Mouse (Mus musculus): ENCODE results near the gene Actbl2.

The Actbl2 gene

GRCm38 (mm10) chr13:111254713-111255112, at the start of gene Actbl2:
Gene Actbl2 (plus strand): TSS chr13:111255013.
- no peak for DNase-seq (ENCODE audit: low read depth)

- DNase-seq (ENCODE audit: low read depth): no peak
Observed at GRCm38 (mm10) chr13:111210649-111211378, 44.0 kb upstream of the Actbl2 start.

DNA sequence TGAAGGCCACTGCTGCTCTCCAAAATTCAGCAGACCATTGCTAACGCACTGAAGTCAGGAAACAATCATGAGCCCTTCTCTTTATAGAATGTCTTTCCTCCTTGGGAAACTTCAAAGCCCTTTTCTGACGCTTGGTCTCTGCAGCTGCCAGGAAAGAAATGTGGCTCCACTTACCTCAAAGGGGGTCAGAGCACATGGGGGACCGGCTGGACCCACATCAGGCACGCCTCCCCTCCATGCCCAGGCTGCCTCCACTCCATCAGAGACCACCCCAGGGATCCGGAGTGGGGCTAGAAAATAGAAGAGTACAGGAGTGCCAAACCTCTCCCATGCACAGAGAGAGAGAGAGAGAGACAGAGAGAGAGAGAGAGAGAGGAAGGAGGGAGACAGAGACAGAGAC, 26.0 kb upstream of the Actbl2 start:
- no peak for DNase-seq (ENCODE audit: low read depth)

GRCm38 (mm10) chr13:111229541-111229940, 25.3 kb upstream of the Actbl2 start:
- DNase-seq (ENCODE audit: low read depth): no peak

DNA sequence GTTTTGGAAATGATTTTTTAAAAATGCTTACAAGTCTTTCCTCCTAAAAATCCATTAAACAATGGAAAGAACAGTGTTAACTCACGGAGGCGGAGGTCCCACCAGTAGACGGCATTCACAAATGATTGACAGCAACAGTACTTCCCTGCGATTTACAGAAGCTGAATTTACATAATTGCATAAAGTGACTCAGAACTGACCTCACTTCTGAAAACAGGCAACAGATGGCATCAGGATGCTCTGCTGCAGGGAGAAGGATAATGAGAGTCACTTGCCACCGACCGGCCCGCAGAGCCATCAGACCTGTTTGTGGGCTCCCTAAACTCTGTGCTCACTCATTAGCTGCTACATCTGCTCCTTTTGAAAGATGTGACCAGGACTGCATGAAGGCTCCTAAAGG, 22.4 kb upstream of the Actbl2 start:
- DNase-seq (ENCODE audit: low read depth): no peak

DNA sequence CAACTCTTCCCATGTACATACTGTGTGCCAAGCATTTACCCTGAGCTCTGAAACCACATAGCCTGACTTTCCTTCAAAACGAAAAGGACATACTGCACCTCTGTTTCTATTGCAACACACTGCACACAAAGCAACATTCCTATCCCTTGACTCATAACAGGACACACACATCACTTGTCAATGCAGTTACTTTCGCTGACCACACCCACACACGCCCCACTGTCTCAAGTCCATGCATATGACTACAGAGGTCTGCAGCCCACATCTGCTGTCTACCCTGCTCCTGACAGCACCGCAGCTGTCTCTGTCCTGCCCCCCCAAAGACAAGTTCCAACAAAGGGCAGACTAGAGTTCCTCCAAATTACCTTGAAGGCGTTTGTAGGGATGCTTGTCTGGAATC, 21.5 kb upstream of the Actbl2 start:
- DNase-seq (ENCODE audit: low read depth): peak; percentile 15

DNA sequence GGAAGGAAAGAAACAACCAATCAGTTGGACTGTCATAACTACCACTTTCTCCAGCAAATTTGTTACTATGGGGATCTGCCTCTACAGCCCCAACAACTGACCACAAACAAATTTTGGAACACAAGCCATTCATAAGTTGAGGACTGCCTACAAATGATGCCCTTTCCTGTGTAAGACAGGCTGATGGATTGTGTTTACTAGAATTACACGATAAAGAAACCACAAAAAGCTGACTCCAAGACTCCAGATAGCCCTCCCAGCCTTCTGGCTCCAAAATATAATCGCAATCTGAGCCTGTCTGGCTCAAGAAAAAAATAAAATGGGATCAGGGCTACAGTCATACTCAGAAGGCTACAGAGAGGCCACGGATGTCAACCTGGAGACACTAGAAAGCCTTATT, 20.2 kb upstream of the Actbl2 start:
- peak; percentile 19 for DNase-seq (ENCODE audit: low read depth)

DNA sequence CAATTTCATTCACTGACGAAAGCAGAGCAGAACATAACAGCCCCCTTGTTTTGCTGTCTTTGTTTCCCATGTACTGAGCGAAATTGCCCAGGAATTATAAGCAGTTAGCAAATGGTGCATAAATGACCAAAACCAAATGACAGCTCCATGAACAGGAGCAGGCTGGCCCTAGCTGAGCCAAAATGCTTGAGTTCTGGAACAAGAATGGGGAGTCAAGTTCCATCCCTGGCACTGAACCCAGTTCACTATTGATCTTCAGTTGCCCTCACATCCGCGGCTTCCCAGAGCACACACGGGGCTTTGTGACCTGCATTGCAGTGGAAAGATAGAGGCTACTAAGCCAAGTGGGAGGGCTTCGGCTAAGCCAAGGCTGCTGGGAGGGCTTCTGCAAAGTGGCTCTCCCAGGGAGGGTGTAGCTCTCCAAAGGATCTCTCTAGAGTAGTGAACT, 19.1 kb upstream of the Actbl2 start:
- DNase-seq (ENCODE audit: low read depth): no peak

DNA sequence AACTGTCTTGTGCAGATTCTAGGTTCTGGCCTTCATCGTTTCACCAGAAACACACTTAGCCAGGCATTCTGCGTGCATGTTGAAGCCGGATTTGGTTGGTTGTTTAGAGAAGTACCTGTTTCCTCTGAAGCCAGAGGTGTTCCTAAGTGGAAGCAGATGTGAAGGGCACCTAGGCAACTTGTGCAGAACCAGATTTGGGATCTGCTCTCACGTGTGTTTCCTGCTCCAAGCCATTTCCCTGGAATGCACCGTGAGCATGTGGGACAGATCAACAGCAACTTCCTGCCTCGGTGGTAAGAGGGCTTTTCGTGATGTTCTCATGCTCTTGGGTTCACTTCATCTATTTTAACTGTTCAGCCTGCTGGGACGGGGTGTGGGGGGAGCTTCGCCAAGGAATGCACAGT, 18.4 kb upstream of the Actbl2 start:
- DNase-seq (ENCODE audit: low read depth): no peak

DNA sequence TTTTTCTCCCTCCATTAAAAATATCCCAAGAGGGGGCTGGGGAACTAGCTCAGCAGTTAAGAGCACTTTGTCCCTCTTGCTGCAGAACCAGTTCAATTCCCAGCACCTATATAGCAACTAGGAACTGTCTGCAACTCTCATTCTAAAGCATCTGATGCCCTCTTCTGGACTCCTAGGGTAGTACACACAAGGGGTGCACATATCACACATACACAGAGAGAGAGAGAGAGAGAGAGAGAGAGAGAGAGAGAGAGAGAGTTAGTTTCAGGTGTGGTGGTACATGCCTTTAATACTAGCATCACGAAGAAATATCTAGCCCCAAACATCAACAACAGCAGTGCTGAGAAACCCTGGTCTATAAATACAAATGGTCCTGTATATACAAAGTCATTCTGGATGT, 17.5 kb upstream of the Actbl2 start:
- peak; percentile 18 for DNase-seq (ENCODE audit: low read depth)

DNA sequence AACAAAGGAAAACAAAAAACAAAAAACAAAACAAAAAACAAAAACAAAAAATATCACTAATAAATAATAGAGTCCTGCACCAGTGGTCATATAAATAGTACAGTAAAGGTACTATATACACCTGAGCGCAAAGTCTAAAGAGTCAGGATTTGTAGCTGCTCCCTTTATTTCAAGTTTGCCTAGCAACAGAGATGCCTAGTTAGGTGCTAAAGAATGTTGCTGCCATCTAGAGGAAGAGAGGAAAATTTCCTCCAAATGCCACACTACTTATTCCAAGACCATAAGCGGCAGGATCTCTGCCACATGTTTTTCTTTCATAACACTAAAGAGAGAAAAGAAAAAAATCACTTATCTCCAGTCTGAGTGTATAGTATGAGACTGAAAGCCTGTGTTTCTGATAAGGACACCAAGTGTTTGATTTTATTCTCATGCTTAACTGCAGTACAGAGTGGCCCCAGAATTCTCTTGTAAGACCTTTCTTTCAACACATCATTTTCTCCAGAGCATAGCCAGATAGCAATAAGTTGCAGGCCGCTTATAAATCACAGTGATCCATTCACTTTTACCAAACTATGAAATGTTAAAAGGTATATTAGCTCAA, 16.8 kb upstream of the Actbl2 start:
- peak; percentile 69 for DNase-seq (ENCODE audit: low read depth)

DNA sequence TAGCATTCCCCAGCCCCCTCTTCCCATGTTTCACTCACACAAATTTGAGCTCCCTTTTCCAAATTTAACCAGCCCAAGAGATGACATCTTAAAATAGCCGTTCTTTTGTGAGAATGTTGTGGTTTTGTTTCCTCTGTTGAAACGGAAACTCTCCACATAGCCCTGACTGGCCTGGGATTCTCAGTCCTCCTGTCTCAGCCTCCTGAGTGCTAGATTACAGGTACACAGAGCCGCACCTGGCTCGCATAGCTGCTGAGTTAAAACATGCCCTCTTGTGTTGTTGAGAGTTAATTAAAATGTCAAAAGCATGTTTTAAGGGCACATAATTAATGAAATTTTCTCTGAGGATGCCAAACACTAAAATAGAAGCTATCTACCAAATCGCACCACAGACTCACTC, 3.7 kb upstream of the Actbl2 start:
- DNase-seq (ENCODE audit: low read depth): no peak

DNA sequence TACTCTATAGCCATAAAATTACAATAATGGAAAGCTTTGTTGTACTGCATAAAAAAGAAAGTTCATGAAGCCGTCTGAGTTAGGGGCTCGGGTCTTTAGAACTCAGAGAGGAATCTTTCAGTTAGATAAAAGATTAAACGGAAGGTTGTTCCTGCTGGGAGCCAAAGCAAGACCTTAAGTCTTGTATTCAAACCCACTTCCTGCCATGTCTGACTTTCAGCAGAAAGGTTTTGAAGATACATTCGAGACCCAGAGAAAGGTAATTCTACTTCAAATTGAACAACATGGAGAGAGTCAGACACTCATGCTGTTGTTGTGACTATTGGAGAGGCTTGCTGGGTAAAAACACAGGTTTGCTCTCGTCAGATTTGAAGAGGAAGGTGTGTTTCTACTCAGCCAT, 3.0 kb upstream of the Actbl2 start:
- no peak for DNase-seq (ENCODE audit: low read depth)

- DNase-seq (ENCODE audit: low read depth): peak; percentile 46
Observed at GRCm38 (mm10) chr13:111258016-111258415, 3.2 kb downstream of the Actbl2 start.

DNA sequence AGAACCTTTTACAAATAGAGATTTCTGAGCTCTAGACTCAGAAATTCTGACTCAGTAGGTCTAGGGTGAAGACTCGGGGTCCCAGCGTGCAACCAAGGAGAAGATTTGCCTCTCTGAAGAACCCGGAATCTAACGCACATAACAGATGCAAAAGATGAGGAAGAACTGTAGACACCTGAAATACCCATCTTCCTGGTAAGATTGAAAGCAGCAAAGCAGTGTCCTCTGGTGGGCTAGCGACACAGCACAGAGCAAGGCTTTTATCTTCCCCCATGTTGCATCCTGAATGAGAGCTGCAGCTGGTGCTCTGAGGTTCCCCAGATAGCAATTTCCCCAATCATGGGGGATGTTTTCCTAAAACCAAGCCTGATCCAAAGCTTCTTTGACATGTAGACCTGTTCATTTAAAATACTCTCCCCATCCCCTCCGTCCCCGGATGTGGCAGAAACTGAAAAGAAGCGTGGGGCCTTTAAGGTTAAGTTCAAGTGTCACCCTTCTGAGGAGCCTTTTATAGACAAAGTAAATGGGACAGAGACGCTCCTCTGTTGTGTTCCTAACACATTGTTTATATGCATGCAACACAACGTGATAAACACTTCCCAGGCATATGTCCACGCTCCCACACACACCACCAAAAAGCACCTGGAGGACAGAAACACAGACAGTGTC, 3.7 kb downstream of the Actbl2 start:
- DNase-seq (ENCODE audit: low read depth): no peak

DNA sequence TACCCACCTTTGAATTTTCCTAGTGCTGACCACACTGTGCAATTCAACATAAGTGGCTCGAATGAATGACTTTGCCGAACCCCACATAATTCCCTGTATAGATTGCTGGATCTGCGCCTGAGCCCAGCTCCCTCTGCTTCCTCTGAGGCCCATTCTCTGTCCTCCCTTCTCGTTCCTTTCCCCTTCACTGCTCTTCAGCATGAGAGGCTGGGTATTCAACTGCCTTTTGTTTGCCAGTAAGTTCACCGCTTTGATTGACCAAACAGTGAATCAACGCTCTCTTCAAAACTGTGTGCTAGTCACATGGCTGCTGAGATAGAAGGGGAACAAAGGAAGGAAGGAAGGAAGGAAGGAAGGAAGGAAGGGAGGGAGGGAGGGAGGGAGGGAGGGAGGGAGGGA, 4.3 kb downstream of the Actbl2 start:
- DNase-seq (ENCODE audit: low read depth): no peak

DNA sequence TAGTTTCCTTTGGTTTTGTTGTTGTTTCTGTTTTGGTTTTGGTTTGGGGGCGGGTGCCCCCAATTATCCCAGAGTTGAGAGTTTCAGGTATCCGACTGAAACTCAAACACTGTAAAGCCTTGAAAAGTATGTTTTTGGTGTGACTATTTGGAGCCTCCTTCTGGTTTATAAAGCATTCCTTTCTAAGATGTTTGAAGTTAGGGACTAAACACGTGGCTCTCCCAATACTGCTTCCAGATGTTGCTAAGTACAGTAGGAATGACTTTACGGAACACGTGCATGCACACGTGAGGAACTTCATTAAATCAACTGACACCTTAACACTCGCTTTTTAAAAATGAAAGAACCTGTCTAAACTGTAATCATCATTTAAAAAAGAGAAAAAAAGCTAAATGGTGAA, 4.9 kb downstream of the Actbl2 start:
- no peak for DNase-seq (ENCODE audit: low read depth)

- DNase-seq (ENCODE audit: low read depth): peak; percentile 62
Observed at GRCm38 (mm10) chr13:111263186-111263585, 8.4 kb downstream of the Actbl2 start.

- no peak for DNase-seq (ENCODE audit: low read depth)
Observed at GRCm38 (mm10) chr13:111263758-111264157, 8.9 kb downstream of the Actbl2 start.

DNA sequence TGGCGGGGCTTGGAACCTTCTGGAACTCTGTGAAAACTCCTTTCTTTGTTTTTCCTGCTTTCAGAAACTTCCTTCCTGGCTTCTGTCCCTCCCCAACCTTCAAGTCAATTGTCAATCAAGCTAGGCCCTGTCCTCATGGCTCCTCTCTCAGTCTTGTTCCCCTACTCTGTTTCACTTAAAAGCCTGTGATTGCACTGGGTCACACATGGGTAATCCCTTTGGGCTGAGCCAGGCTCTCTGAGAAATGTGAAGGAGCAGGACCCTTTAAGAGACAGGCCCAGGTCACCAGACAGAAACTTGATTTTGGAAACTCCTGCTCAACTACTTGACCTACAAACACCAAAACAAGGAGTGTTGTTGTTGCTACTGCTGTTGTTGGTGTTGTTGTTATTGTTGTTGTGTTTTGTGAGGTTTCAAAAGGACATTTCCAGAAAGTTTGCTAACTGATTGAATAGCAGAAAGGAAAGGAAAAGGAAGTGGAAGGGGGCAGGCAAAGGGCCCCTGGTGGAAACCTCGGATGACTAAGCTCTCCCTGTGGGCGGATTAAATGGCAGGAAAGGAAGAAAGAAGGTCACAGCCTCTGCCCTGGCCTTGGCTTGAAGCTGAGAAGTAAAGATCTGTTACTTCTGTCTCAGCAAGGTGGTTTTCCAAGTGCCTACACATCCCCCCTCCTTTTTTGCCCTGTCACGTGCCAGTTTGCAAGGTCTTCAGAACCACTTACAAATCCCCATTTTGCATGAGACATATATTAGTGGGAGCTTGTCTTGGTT, 10.6 kb downstream of the Actbl2 start:
- peak; percentile 86 for DNase-seq (ENCODE audit: low read depth)

DNA sequence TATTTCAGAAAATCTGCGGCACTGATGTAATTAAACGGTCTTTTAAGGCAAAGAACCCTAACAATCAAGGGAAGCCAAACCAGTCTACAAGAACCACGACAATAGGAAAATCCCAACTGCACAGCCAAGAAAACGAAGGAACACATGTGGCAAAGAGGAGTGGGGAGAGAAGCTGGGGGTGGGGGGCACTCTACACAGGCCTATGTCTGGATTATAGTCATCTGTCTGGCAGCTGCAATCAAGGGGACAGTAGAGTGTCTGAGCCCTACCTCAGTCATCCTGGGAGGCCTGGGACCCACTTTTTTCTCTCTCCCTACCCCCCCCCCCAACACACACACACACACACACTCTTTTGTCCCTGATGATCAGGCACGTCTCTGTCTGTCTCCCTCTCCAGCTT, 12.0 kb downstream of the Actbl2 start:
- DNase-seq (ENCODE audit: low read depth): no peak

DNA sequence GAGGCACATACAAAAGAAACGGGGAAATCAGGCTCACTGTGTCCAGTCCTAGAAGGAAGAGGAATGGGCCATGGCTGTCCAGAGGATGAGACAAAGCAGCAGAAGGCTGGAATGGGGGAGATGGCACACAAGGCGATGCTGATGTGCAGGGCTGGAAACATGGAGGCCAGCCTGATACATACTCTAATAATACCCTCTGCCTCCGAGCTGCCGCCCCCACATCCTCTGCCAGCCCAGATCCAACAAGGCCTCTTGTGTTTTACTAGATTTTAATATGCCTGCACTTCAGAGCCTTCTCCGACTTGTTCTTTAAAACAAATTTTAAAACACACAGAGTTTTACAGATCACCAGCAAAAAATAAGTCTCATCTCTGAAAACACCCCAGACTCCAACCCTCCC, 14.2 kb downstream of the Actbl2 start:
- DNase-seq (ENCODE audit: low read depth): no peak
